Mouse (Mus musculus) naive thymus-derived CD4-positive, alpha-beta T cell, adult 5 months (primary cell): Measurements from ENCODE around the gene Bub1. TPM values are rescaled to one million over a fixed set of nuclear protein-coding genes. Genes with fewer than 3 reads are reported as not detected.

Experiments
- polyA plus RNA-seq: library from polyadenylated mRNA; unstranded; fragments of 100-300 nt; shearing (Covaris generic); gene quantifications from one replicate; pipeline ENCODE4 v1.2.1, GENCODE M21; 2017

Gene Bub1
- polyA plus RNA-seq = 0.49 TPM

GRCm38 (mm10) chr2:127831401-127832102 is at the start of gene Bub1:
Gene Bub1, minus strand, starts transcription at chr2:127831865.

GRCm38 (mm10) chr2:127838576-127838975 is 6.9 kb upstream of the Bub1 start, which contains the start of gene Acoxl:
Gene Acoxl, plus strand, starts transcription at chr2:127838876.

GRCm38 (mm10) chr2:127791919-127792603 is 39.6 kb downstream of the Bub1 start, which contains the start of gene Mtln:
Gene Mtln, minus strand, starts transcription at chr2:127792488.

GRCm38 (mm10) chr2:127788440-127789116 is 43.1 kb downstream of the Bub1 start, which contains the start of gene Nphp1:
Gene Nphp1, minus strand, starts transcription at chr2:127788897.

Other genes with a start within 250 kb of the Bub1 start
- gene Zfp661, start 244.8 kb downstream of the Bub1 start, polyA plus RNA-seq = 3.2 TPM
- gene Mrps5, start 244.6 kb downstream of the Bub1 start, polyA plus RNA-seq = 119 TPM
- gene Mal, start 175.2 kb downstream of the Bub1 start, polyA plus RNA-seq = not detected
- not detected for gene Mall, start 101.9 kb downstream of the Bub1 start, polyA plus RNA-seq
- gene Nphp1, start 43.0 kb downstream of the Bub1 start, polyA plus RNA-seq = not detected
- gene Mtln, start 39.4 kb downstream of the Bub1 start, polyA plus RNA-seq = 13.4 TPM
- 5.8 TPM for gene Acoxl, start 7.0 kb upstream of the Bub1 start, polyA plus RNA-seq